ENCODE assay signal across 9 mouse cellular contexts in genomic region chr5:33668223-33668622, GRCm38 (mm10). TPM values are rescaled to one million over a fixed set of nuclear protein-coding genes. Genes with fewer than 3 reads are reported as not detected.
DNase-seq lines count a peak whose midpoint lies in the region; ATAC-seq lines count a peak whose summit lies in the region.
"Had no signal": no experiment of that assay in that cellular context is flagged by ENCODE, and none has a peak within 500 bp of the region (broad histone marks: within the 10 kb centered on the region; RNA-seq: fewer than 3 reads in every experiment).

No protein-coding gene starts in this region.

- H3K4me3 ChIP-seq in kidney, embryonic 14.5 days (ENCODE audit: low read length), result no peak overlapping the region
- H3K4me3 ChIP-seq in midbrain, embryonic 11.5 days (ENCODE audit: low read depth, low read length), result no peak overlapping the region
- H3K4me3 ChIP-seq: embryonic facial prominence, embryonic 15.5 days; liver, embryonic 15.5 days had no signal

- ATAC-seq in kidney, embryonic 14.5 days (ENCODE audit: low FRiP score, low TSS enrichment), result no peak
- ATAC-seq in common myeloid progenitor, adult 5-6 weeks (replicated peaks; ENCODE audit: low read depth, poor library complexity, severe bottlenecking), result peak; percentile 69; the same call in 1 of the 2 replicates
- ATAC-seq in midbrain, embryonic 11.5 days (ENCODE audit: low FRiP score), result no peak

- no peak overlapping the region for H3K27ac ChIP-seq in kidney, embryonic 14.5 days (ENCODE audit: low read depth, low read length)
- no peak overlapping the region for H3K27ac ChIP-seq in midbrain, embryonic 11.5 days (ENCODE audit: low read depth, low read length)
- H3K27ac ChIP-seq: embryonic facial prominence, embryonic 15.5 days; liver, embryonic 15.5 days had no signal

- H3K9me3 ChIP-seq in kidney, embryonic 14.5 days (ENCODE audit: control insufficient read depth, low read length), result no peaks in the 10 kb centered on the region
- H3K9me3 ChIP-seq in midbrain, embryonic 11.5 days (ENCODE audit: control insufficient read depth, low read length), result no peaks in the 10 kb centered on the region
- H3K9me3 ChIP-seq: embryonic facial prominence, embryonic 15.5 days; liver, embryonic 15.5 days had no signal

- peak; percentile 39 for DNase-seq in kidney, adult 9 months
- peak; percentile 72 for DNase-seq in ES-CJ7 (ENCODE audit: low read depth, low spot score)
- DNase-seq in mesoderm, embryonic 11.5 days (ENCODE audit: low read depth, low spot score), result peak; percentile 37
- DNase-seq in midbrain, embryonic 11.5 days (ENCODE audit: low spot score, missing footprints), result no peak
- DNase-seq in urinary bladder, postnatal 25 days (ENCODE audit: low spot score), result no peak

- H3K4me1 ChIP-seq in kidney, embryonic 14.5 days (ENCODE audit: control insufficient read depth, insufficient read depth, low read length), result no peaks in the 10 kb centered on the region
- H3K4me1 ChIP-seq in midbrain, embryonic 11.5 days (ENCODE audit: control insufficient read depth, insufficient read depth, low read length), result no peaks in the 10 kb centered on the region
- H3K4me1 ChIP-seq: embryonic facial prominence, embryonic 15.5 days; liver, embryonic 15.5 days had no signal

- H3K4me2 ChIP-seq in kidney, embryonic 14.5 days (replicated peaks; ENCODE audit: low read depth, low read length), result no peak overlapping the region
- H3K4me2 ChIP-seq in midbrain, embryonic 11.5 days, result no peak overlapping the region
- H3K4me2 ChIP-seq: embryonic facial prominence, embryonic 15.5 days; liver, embryonic 15.5 days had no signal

- no peak overlapping the region for H3K9ac ChIP-seq in kidney, embryonic 14.5 days (ENCODE audit: low read depth, low read length)
- H3K9ac ChIP-seq in midbrain, embryonic 11.5 days (ENCODE audit: low read length), result no peak overlapping the region
- H3K9ac ChIP-seq: embryonic facial prominence, embryonic 15.5 days; liver, embryonic 15.5 days had no signal

- H3K27me3 ChIP-seq in kidney, embryonic 14.5 days (ENCODE audit: control insufficient read depth, insufficient read depth, low read length), result no peaks in the 10 kb centered on the region
- no peaks in the 10 kb centered on the region for H3K27me3 ChIP-seq in midbrain, embryonic 11.5 days (ENCODE audit: control insufficient read depth, insufficient read depth, low read length)
- H3K27me3 ChIP-seq: embryonic facial prominence, embryonic 15.5 days; liver, embryonic 15.5 days had no signal

- peaks cover 85% of the 10 kb centered on the region for H3K36me3 ChIP-seq in kidney, embryonic 14.5 days (ENCODE audit: control insufficient read depth, insufficient read depth, low read length)
- H3K36me3 ChIP-seq in midbrain, embryonic 11.5 days (ENCODE audit: control insufficient read depth, insufficient read depth, low read length), result peaks cover 37% of the 10 kb centered on the region

RNA-seq across cellular contexts. Expression of gene Tmem129, which starts 10.0 kb away (rescaled TPM):
- 32.3 and 37.7 TPM in 2 replicates for polyA plus RNA-seq in kidney, embryonic 14.5 days (2014; fragmentation: Nextera tagmentation; extraction: Ambion mirVana)
- total RNA-seq in common myeloid progenitor, adult 5-6 weeks (2017), result 22.2 and 24.8 TPM in 2 replicates
- polyA plus RNA-seq in midbrain, embryonic 11.5 days (2014; fragmentation: Nextera tagmentation; extraction: Ambion mirVana), result 36.0 and 37.4 TPM in 2 replicates

RNA-seq across cellular contexts. Expression of gene Tacc3, which starts 10.3 kb away (rescaled TPM):
- 175 and 205 TPM in 2 replicates for polyA plus RNA-seq in kidney, embryonic 14.5 days (2014; fragmentation: Nextera tagmentation; extraction: Ambion mirVana)
- total RNA-seq in common myeloid progenitor, adult 5-6 weeks (2017), result 161 and 162 TPM in 2 replicates
- 277 and 307 TPM in 2 replicates for polyA plus RNA-seq in midbrain, embryonic 11.5 days (2014; fragmentation: Nextera tagmentation; extraction: Ambion mirVana)

RNA-seq across cellular contexts. Expression of gene Slbp, which starts 15.8 kb away (rescaled TPM):
- 261 TPM in 2 replicates for polyA plus RNA-seq in kidney, embryonic 14.5 days (2014; fragmentation: Nextera tagmentation; extraction: Ambion mirVana)
- total RNA-seq in common myeloid progenitor, adult 5-6 weeks (2017), result 286 and 289 TPM in 2 replicates
- 304 and 334 TPM in 2 replicates for polyA plus RNA-seq in midbrain, embryonic 11.5 days (2014; fragmentation: Nextera tagmentation; extraction: Ambion mirVana)

RNA-seq across cellular contexts. Expression of gene Gm9903, which starts 38.5 kb away (rescaled TPM):
- 0.57 and 1.0 TPM in 2 replicates for polyA plus RNA-seq in kidney, embryonic 14.5 days (2014; fragmentation: Nextera tagmentation; extraction: Ambion mirVana)
- total RNA-seq in common myeloid progenitor, adult 5-6 weeks (2017), result not detected in 2 replicates
- 0.44 and 0.62 TPM in 2 replicates for polyA plus RNA-seq in midbrain, embryonic 11.5 days (2014; fragmentation: Nextera tagmentation; extraction: Ambion mirVana)

RNA-seq across cellular contexts. Expression of gene Fam53a, which starts 38.8 kb away (rescaled TPM):
- 69.4 and 70.3 TPM in 2 replicates for polyA plus RNA-seq in kidney, embryonic 14.5 days (2014; fragmentation: Nextera tagmentation; extraction: Ambion mirVana)
- total RNA-seq in common myeloid progenitor, adult 5-6 weeks (2017), result 18.6 and 20.8 TPM in 2 replicates
- 57.5 and 64.4 TPM in 2 replicates for polyA plus RNA-seq in midbrain, embryonic 11.5 days (2014; fragmentation: Nextera tagmentation; extraction: Ambion mirVana)

Comparison
In these comparisons a context has a peak if more than half of its experiments do, and no peak if none do; other contexts are left out.
1. DNase-seq: peak in kidney, adult 9 months (single experiment), ES-CJ7 (single experiment) and mesoderm, embryonic 11.5 days (single experiment); none in midbrain, embryonic 11.5 days (single experiment) and urinary bladder, postnatal 25 days (single experiment).